8 mouse cellular contexts compared by ENCODE assay signal in the genomic region with DNA sequence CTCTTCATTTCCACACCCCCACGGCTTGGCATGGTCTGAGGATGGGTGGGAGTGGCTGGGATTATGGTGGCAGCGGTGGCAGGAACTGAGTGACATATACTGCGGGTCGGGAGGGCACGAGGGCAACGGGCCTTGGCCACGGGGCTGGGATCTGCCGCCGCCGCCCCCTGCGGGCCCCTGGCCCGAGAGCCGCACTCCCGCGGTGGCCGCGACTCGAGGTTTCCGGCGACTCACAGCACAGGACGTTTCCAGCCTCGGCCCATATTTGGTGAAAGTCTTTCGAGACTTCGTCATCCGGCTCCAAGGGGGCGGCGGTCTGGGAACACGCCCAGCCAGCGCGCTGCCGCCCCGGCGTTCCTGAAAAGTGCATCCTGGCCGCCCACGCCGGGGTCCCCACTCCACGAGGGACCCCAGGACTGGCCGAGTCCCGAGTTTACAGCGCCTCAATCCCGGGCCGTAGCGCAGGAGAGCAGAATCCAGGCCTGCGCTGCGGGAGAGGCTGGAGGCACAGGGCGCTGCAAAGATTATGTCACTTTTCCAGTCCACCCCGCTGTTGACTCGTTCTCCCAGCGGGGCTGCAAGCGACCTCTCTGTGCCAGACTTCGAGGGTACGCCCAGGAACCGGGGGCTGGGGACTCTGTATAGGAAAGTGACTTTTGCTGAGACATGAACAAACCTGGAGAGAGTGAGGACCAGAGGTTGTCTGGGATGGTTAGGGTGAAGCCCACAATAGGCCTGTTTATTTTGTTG. TPM values are rescaled to one million over a fixed set of nuclear protein-coding genes. Genes with fewer than 3 reads are reported as not detected.
A peak's percentile ranks its signal among the peaks of the same experiment; 100 is the strongest.
DNase-seq lines count a peak whose midpoint lies in the region; ATAC-seq lines count a peak whose summit lies in the region.

No protein-coding gene starts in this region.

- H3K4me3 ChIP-seq in forebrain, embryonic 11.5 days (ENCODE audit: low read depth, low read length) = peak overlapping the region; percentile 60
- peak overlapping the region; percentile 85 for H3K4me3 ChIP-seq in heart, embryonic 16.5 days (ENCODE audit: low read length)

- peak; percentile 7; the same call in 1 of the 2 replicates for ATAC-seq in forebrain, embryonic 11.5 days (replicated peaks; ENCODE audit: low FRiP score)
- peak; percentile 52; the same call in 1 of the 2 replicates for ATAC-seq in heart, embryonic 16.5 days (replicated peaks; ENCODE audit: extremely low read depth, insufficient read depth, low FRiP score)

- H3K4me2 ChIP-seq in forebrain, embryonic 11.5 days (ENCODE audit: low read depth, low read length, severe bottlenecking) = peak overlapping the region; percentile 88
- H3K4me2 ChIP-seq in heart, embryonic 16.5 days (ENCODE audit: low read depth, low read length) = peak overlapping the region; percentile 93

- WGBS in forebrain, embryonic 11.5 days = under 1% methylated on average over 53 of the region's 53 CpGs
- WGBS in heart, embryonic 16.5 days = under 1% methylated on average over 53 of the region's 53 CpGs

- peak overlapping the region; percentile 62 for H3K9ac ChIP-seq in forebrain, embryonic 11.5 days (ENCODE audit: low read length)
- peak overlapping the region; percentile 95 for H3K9ac ChIP-seq in heart, embryonic 16.5 days (ENCODE audit: low read length)

- no peaks in the 10 kb centered on the region for H3K9me3 ChIP-seq in forebrain, embryonic 11.5 days (ENCODE audit: control insufficient read depth, low read length)
- no peaks in the 10 kb centered on the region for H3K9me3 ChIP-seq in heart, embryonic 16.5 days (replicated peaks; ENCODE audit: control insufficient read depth, low read length)

- peaks cover 30% of the 10 kb centered on the region for H3K4me1 ChIP-seq in forebrain, embryonic 11.5 days (replicated peaks; ENCODE audit: control insufficient read depth, insufficient read depth, low read length)
- H3K4me1 ChIP-seq in heart, embryonic 16.5 days (ENCODE audit: control insufficient read depth, insufficient read depth, low read length) = peaks cover 42% of the 10 kb centered on the region

- peak; percentile 42 for DNase-seq in CD4-positive helper T cell, adult 2 months (ENCODE audit: low read depth, low spot score)
- peak; percentile 85 for DNase-seq in adipocyte (ENCODE audit: low spot score)
- peak; percentile 83 for DNase-seq in forebrain, embryonic 11.5 days (ENCODE audit: low spot score)
- peak; percentile 91 for DNase-seq in kidney, postnatal 10 days
- peak; percentile 91 for DNase-seq in lung, postnatal 10 days
- DNase-seq in retina, postnatal 1 day = peak; percentile 80
- no peak for DNase-seq in c-Kit-positive CD71-positive TER-119-positive erythroid progenitor cells, embryonic 14.5 days (ENCODE audit: low spot score)

- H3K27me3 ChIP-seq in forebrain, embryonic 11.5 days (ENCODE audit: control insufficient read depth, insufficient read depth, low read length) = peaks cover 2% of the 10 kb centered on the region; the same call in 1 of the 2 replicates
- H3K27me3 ChIP-seq in heart, embryonic 16.5 days (ENCODE audit: control insufficient read depth, insufficient read depth, low read length) = no peaks in the 10 kb centered on the region

- H3K27ac ChIP-seq in forebrain, embryonic 11.5 days (ENCODE audit: low read depth, low read length) = 0 out of 2 replicates have a peak overlapping the region, but pooled peaks have one; percentile 21
- peak overlapping the region; percentile 98 for H3K27ac ChIP-seq in heart, embryonic 16.5 days (ENCODE audit: low read length)

- no peaks in the 10 kb centered on the region for H3K36me3 ChIP-seq in forebrain, embryonic 11.5 days (ENCODE audit: control insufficient read depth, insufficient read depth, low read length)
- 0 out of 2 replicates have a peak, but pooled peaks cover 3% of the 10 kb centered on the region for H3K36me3 ChIP-seq in heart, embryonic 16.5 days (ENCODE audit: control insufficient read depth, insufficient read depth)

RNA-seq across cellular contexts. Expression of gene Ccn1, which starts 3.6 kb away (rescaled TPM):
- polyA plus RNA-seq in forebrain, embryonic 11.5 days (2014; fragmentation: Nextera tagmentation; extraction: Ambion mirVana) = 36.7 and 39.2 TPM in 2 replicates
- 55.4 and 61.1 TPM in 2 replicates for polyA plus RNA-seq in heart, embryonic 16.5 days (2015; fragmentation: Nextera tagmentation; extraction: Ambion mirVana)
